Mouse (Mus musculus): ENCODE measurements at regions not wholly inside any gene's neighbourhood (a gene's known extent, or its start where the extent isn't known, plus 50 kb on each side); places are given as distances from the start of the nearest gene placed in this dataset.
"Not testable (repeated sequence)": the region's sequence is repeated elsewhere in the genome, so short reads cannot be mapped to it uniquely, and the experiment has no call there.

DNA sequence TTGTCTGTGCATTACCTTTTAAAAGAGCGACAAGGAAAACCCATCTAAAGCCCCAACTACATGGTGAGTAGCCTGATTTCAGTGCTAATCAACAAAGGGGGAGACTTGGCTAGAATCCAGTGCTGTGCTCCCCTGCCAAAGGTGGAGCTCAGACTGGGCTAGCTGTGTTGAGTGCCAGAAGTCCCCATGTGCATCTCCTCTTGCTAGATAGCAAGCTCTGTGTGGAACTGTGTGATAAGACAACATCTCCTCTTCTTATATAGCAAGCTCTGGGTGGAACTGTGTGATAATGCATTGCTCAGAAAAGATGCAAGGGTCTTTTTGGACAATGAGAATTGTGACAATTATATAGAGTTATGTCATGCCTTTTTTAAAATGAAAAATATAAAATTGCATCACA, 741.4 kb downstream of the Adam6a start:
- no peak for ATAC-seq (replicated peaks; ENCODE audit: extremely low read depth, insufficient read depth, low FRiP score)
- no peaks in the 10 kb centered on the region for H3K4me1 ChIP-seq (ENCODE audit: control insufficient read depth, insufficient read depth, low read length)
- H3K27me3 ChIP-seq (ENCODE audit: control insufficient read depth, insufficient read depth, low read length) = no peaks in the 10 kb centered on the region
- H3K27ac ChIP-seq (ENCODE audit: low read length) = no peak overlapping the region
- H3K4me3 ChIP-seq (ENCODE audit: low read length) = no peak overlapping the region
- H3K36me3 ChIP-seq (ENCODE audit: control insufficient read depth, insufficient read depth) = no peaks in the 10 kb centered on the region
- 80% methylated on average over 1 of the region's 1 CpGs for WGBS
- H3K4me2 ChIP-seq (ENCODE audit: low read depth, low read length) = no peak overlapping the region
- peaks cover 13% of the 10 kb centered on the region for H3K9me3 ChIP-seq (replicated peaks; ENCODE audit: control insufficient read depth, low read length)
- H3K9ac ChIP-seq (ENCODE audit: low read length) = no peak overlapping the region

DNA sequence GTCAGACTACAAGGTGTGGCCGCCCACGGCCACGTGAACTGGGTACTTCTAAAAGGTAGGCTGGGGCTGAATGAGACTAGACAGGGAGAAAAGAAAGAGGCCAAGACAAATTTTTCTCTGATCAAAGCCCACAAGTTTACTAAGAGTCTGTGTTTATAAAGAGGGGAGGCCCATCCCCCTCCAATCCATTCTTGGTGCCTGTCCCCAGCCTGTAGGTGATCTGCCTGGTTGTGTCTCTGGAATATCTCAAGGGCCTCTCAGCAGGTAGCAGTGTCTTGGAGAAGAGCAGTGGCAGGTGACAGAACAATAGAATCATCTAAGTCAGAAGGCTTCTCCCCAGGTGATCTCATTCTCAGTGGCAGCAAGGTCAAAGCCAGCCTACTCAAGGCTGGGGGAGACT, 743.3 kb downstream of the Adam6a start:
- no peak overlapping the region for H3K4me3 ChIP-seq (ENCODE audit: low read length)
- no peaks in the 10 kb centered on the region for H3K27me3 ChIP-seq (ENCODE audit: control insufficient read depth, insufficient read depth, low read length)
- no peak overlapping the region for H3K4me2 ChIP-seq (ENCODE audit: low read depth, low read length)
- H3K27ac ChIP-seq (ENCODE audit: low read length) = no peak overlapping the region
- no peaks in the 10 kb centered on the region for H3K36me3 ChIP-seq (ENCODE audit: control insufficient read depth, insufficient read depth)
- 73% methylated on average over 3 of the region's 3 CpGs for WGBS
- H3K9me3 ChIP-seq (replicated peaks; ENCODE audit: control insufficient read depth, low read length) = peaks cover 10% of the 10 kb centered on the region
- no peaks in the 10 kb centered on the region for H3K4me1 ChIP-seq (ENCODE audit: control insufficient read depth, insufficient read depth, low read length)
- ATAC-seq (replicated peaks; ENCODE audit: extremely low read depth, insufficient read depth, low FRiP score) = no peak
- H3K9ac ChIP-seq (ENCODE audit: low read length) = no peak overlapping the region

DNA sequence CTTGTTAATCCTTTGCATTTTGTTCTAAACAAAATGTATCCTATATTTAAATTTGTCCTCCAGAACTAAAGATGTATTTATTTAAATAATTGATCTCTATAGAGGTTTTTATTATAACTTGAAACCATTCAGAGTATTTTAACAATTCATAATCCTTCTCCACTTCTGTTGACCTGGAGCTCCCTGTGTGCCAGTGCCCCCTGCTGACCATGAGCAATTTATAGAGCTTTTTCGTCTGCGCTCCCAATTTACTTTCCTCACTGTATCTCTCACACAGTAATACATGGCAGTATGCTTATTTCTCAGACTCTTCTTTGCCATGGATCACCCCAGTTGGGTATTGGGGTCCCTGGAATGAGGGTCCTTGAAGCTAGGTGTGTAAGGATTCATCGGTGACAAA, 747.4 kb downstream of the Adam6a start:
- no peak overlapping the region for H3K27ac ChIP-seq (ENCODE audit: low read length)
- peaks cover 8% of the 10 kb centered on the region for H3K9me3 ChIP-seq (replicated peaks; ENCODE audit: control insufficient read depth, low read length)
- no peaks in the 10 kb centered on the region for H3K4me1 ChIP-seq (ENCODE audit: control insufficient read depth, insufficient read depth, low read length)
- H3K36me3 ChIP-seq (ENCODE audit: control insufficient read depth, insufficient read depth) = no peaks in the 10 kb centered on the region
- no peaks in the 10 kb centered on the region for H3K27me3 ChIP-seq (ENCODE audit: control insufficient read depth, insufficient read depth, low read length)
- 79% methylated on average over 3 of the region's 3 CpGs for WGBS
- H3K9ac ChIP-seq (ENCODE audit: low read length) = no peak overlapping the region
- ATAC-seq (replicated peaks; ENCODE audit: extremely low read depth, insufficient read depth, low FRiP score) = no peak
- no peak overlapping the region for H3K4me2 ChIP-seq (ENCODE audit: low read depth, low read length)
- H3K4me3 ChIP-seq (ENCODE audit: low read length) = no peak overlapping the region

DNA sequence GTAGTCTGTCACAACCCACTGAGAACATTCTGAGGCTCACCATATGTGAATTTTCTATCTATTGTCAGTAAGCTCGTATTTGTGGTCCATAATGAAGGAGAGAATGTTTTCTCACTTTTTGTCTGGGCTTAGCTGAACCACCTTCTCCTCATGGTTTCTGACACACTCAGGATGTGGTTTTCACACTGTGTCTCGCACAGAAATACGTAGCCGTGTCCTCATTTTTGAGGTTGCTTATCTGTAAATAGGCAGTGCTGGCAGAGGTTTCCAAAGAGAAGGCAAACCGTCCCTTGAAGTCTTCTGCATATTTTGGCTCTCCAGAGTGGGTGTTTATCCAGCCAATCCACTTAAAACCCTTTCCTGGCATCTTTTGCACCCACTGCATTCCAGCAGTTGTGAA, 756.1 kb downstream of the Adam6a start:
- H3K4me2 ChIP-seq (ENCODE audit: low read depth, low read length) = no peak overlapping the region
- H3K27ac ChIP-seq (ENCODE audit: low read length) = no peak overlapping the region
- no peaks in the 10 kb centered on the region for H3K4me1 ChIP-seq (ENCODE audit: control insufficient read depth, insufficient read depth, low read length)
- 67% methylated on average over 5 of the region's 5 CpGs for WGBS
- H3K27me3 ChIP-seq (ENCODE audit: control insufficient read depth, insufficient read depth, low read length) = no peaks in the 10 kb centered on the region
- ATAC-seq (replicated peaks; ENCODE audit: extremely low read depth, insufficient read depth, low FRiP score) = no peak
- H3K9ac ChIP-seq (ENCODE audit: low read length) = no peak overlapping the region
- no peaks in the 10 kb centered on the region for H3K36me3 ChIP-seq (ENCODE audit: control insufficient read depth, insufficient read depth)
- peaks cover 3% of the 10 kb centered on the region; the same call in 1 of the 2 replicates for H3K9me3 ChIP-seq (replicated peaks; ENCODE audit: control insufficient read depth, low read length)
- no peak overlapping the region for H3K4me3 ChIP-seq (ENCODE audit: low read length)

DNA sequence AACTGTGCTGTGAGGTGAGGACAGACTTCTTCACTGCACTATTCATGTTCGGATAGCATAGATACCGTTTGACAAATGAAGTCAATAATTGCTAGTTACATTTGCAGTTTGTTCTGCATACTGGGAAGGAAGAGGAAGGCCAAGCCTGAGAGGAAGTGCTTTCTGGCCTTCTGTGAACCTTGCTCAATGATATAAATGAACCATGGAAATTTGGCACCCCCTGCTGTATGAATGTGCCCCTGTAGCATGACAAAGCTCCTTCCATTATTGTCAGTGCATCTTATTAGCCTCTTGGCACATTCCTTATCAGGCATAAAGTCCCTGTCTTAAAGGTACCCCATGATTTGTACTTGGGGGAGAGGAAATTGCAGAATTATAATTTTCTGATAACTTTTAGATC, 758.0 kb downstream of the Adam6a start:
- no peak for ATAC-seq (replicated peaks; ENCODE audit: extremely low read depth, insufficient read depth, low FRiP score)
- no peaks in the 10 kb centered on the region for H3K27me3 ChIP-seq (ENCODE audit: control insufficient read depth, insufficient read depth, low read length)
- no peak overlapping the region for H3K27ac ChIP-seq (ENCODE audit: low read length)
- no peak overlapping the region for H3K4me3 ChIP-seq (ENCODE audit: low read length)
- H3K4me2 ChIP-seq (ENCODE audit: low read depth, low read length) = no peak overlapping the region
- H3K9ac ChIP-seq (ENCODE audit: low read length) = no peak overlapping the region
- H3K4me1 ChIP-seq (ENCODE audit: control insufficient read depth, insufficient read depth, low read length) = no peaks in the 10 kb centered on the region
- 80% methylated on average over 2 of the region's 2 CpGs for WGBS
- H3K36me3 ChIP-seq (ENCODE audit: control insufficient read depth, insufficient read depth) = no peaks in the 10 kb centered on the region
- peaks cover 5% of the 10 kb centered on the region; the same call in 1 of the 2 replicates for H3K9me3 ChIP-seq (replicated peaks; ENCODE audit: control insufficient read depth, low read length)

DNA sequence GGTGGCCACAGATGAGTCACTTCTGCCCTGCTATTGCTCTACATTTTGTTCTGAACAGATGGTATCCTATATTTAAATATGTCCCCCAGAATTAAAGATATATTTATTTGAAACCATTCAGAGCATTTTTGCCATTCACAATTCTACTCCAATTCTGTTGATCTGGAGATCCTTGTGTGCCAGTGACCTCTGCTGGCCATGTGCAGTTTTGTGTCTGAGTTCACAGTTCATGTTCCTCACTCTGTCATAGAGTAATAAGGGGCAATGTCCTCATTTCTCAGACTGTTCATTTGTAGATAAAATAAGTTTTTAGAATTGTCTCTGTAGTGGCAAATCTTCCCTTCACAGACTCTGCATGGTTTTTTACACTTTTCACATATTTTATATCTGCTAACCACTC, 788.8 kb downstream of the Adam6a start:
- Histone ChIP-seq H3K4me1 (ENCODE audit: control insufficient read depth, insufficient read depth, low read length) (no peaks in the 10 kb centered on the region), H3K9ac (ENCODE audit: low read length) (no peak overlapping the region), H3K9me3 (replicated peaks; ENCODE audit: control insufficient read depth, low read length) (peaks cover 4% of the 10 kb centered on the region), H3K4me3 (ENCODE audit: low read length) (no peak overlapping the region), H3K27ac (ENCODE audit: low read length) (no peak overlapping the region), H3K4me2 (ENCODE audit: low read depth, low read length) (no peak overlapping the region), H3K27me3 (ENCODE audit: control insufficient read depth, insufficient read depth, low read length) (no peaks in the 10 kb centered on the region), H3K36me3 (ENCODE audit: control insufficient read depth, insufficient read depth) (no peaks in the 10 kb centered on the region)
- ATAC-seq (replicated peaks; ENCODE audit: extremely low read depth, insufficient read depth, low FRiP score) = no peak

DNA sequence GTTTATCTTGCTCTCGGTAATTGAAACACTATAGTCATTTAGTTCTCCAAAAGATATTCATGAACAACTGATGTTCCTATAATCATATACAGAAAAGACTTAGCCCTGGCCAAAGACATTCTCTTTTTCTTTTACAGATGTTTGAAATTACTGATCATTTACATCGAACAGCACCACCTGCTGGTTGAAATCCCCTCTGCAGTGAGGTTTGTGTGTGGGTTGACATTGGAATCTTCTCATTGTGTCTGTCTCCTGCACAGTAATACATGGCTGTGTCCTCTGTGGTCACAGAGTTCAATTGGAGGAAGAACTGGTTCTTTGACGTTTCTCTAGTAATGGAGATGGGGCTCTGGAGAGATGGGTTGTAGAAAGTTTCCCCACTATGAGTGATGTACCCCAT, 822.6 kb downstream of the Adam6a start:
- H3K9ac ChIP-seq (ENCODE audit: low read length) = no peak overlapping the region
- no peak overlapping the region for H3K4me2 ChIP-seq (ENCODE audit: low read depth, low read length)
- H3K9me3 ChIP-seq (replicated peaks; ENCODE audit: control insufficient read depth, low read length) = no peaks in the 10 kb centered on the region; the same call in 1 of the 2 replicates
- no peak for ATAC-seq (replicated peaks; ENCODE audit: extremely low read depth, insufficient read depth, low FRiP score)
- H3K27ac ChIP-seq (ENCODE audit: low read length) = no peak overlapping the region
- H3K4me3 ChIP-seq (ENCODE audit: low read length) = no peak overlapping the region
- H3K36me3 ChIP-seq (ENCODE audit: control insufficient read depth, insufficient read depth) = no peaks in the 10 kb centered on the region
- H3K27me3 ChIP-seq (ENCODE audit: control insufficient read depth, insufficient read depth, low read length) = no peaks in the 10 kb centered on the region
- no peaks in the 10 kb centered on the region for H3K4me1 ChIP-seq (ENCODE audit: control insufficient read depth, insufficient read depth, low read length)
- WGBS = 47% methylated on average over 3 of the region's 3 CpGs

DNA sequence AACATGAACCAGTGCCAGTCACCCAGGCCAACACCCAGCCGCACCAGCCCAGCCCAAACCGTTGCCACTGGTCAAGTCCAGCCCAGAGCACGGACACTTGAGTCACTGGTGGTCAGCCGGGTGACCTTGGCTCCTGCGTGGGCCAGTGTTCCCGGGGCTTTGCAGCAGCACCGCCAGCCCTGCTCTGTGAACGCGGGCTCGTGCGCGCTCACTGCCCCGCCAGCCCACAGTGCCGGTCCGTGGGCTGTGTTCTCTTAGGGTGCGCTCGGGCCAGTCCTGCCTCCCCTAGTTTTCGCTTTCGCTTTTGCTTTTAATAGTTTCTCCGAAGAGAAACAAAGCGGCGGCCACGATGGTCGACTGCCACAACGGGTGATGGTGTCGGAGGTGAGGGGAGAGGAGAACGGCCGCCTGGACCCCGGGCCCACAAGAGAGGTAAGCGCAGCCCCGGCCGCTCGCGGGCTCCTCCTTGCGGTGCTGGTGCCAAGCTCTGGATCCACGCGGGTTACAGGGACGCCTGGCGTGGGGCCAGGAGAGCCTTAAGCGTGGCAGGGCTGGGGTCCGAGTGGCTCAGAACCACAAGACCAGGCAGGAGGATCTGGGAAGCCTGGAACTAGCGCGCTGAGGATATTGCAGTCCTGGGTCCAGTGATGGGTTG, 835.1 kb downstream of the Adam6a start:
- H3K9me3 ChIP-seq (replicated peaks; ENCODE audit: control insufficient read depth, low read length); H3K27me3 ChIP-seq (ENCODE audit: control insufficient read depth, insufficient read depth, low read length); H3K27ac ChIP-seq (ENCODE audit: low read length); H3K36me3 ChIP-seq (ENCODE audit: control insufficient read depth, insufficient read depth); H3K9ac ChIP-seq (ENCODE audit: low read length); H3K4me1 ChIP-seq (ENCODE audit: control insufficient read depth, insufficient read depth, low read length): not testable (repeated sequence)
- H3K4me3 ChIP-seq (ENCODE audit: low read length) = peak overlapping the region; percentile 53
- peak; percentile 45 for ATAC-seq (replicated peaks; ENCODE audit: extremely low read depth, insufficient read depth, low FRiP score)
- WGBS = 18% methylated on average over 34 of the region's 43 CpGs
- peak overlapping the region; percentile 61 for H3K4me2 ChIP-seq (ENCODE audit: low read depth, low read length)

DNA sequence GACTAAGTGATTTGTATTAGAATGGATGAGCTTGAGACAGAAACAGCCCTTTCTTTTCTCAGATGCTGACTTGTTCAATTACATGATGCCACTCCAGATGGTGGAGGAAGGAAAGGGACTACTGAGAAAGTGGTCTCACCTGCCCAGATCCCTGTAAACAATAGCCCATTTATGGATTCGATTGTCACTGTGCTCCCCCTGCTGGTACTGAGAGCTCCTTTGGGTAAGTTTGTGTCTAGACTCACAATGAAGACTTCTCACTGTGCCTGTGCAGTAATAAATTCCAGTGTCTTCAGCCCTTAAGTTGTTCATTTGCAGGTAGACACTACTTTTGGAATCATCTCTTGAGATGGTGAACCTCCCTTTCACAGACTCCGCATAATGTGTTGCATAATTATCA, 847.7 kb downstream of the Adam6a start:
- Histone ChIP-seq H3K27me3 (ENCODE audit: control insufficient read depth, insufficient read depth, low read length) (no peaks in the 10 kb centered on the region), H3K9ac (ENCODE audit: low read length) (no peak overlapping the region), H3K4me1 (ENCODE audit: control insufficient read depth, insufficient read depth, low read length) (no peaks in the 10 kb centered on the region), H3K9me3 (replicated peaks; ENCODE audit: control insufficient read depth, low read length) (peaks cover 8% of the 10 kb centered on the region), H3K36me3 (ENCODE audit: control insufficient read depth, insufficient read depth) (no peaks in the 10 kb centered on the region), H3K27ac (ENCODE audit: low read length) (no peak overlapping the region), H3K4me2 (ENCODE audit: low read depth, low read length) (no peak overlapping the region), H3K4me3 (ENCODE audit: low read length) (no peak overlapping the region)
- WGBS = 66% methylated on average over 2 of the region's 2 CpGs
- no peak for ATAC-seq (replicated peaks; ENCODE audit: extremely low read depth, insufficient read depth, low FRiP score)
